Mouse (Mus musculus) megakaryocyte, embryonic 14.5 days (primary cell): ENCODE data around the gene Inka2.

ENCODE experiments used
- FLI1 ChIP-seq: IDR thresholded peaks from 2 replicates; pipeline ENCODE4 v1.6.1; 2012; ENCODE audit warnings: low read length, inconsistent platforms, mixed read lengths
- GATA1 ChIP-seq: IDR thresholded peaks from 3 replicates; pipeline ENCODE4 v1.6.1; 2012; ENCODE audit warnings: mixed read lengths, low read length, inconsistent platforms, borderline replicate concordance

- TF ChIP-seq GATA1 (no peak), FLI1 (no peak)
These were observed 32.7 kb downstream of the Inka2 start for GRCm38 (mm10) chr3:105737070-105737469.
